Mouse (Mus musculus) liver, postnatal 0 days (tissue): ENCODE measurements around the gene LTO1. TPM values are rescaled to one million over a fixed set of nuclear protein-coding genes. Genes with fewer than 3 reads are reported as not detected.
"Not testable (repeated sequence)": the region's sequence is repeated elsewhere in the genome, so short reads cannot be mapped to it uniquely, and the experiment has no call there.

Source experiments
- ATAC-seq: fragments of 200-750 bp; cut with Nextera tagmentation; 2 replicates; pipeline ENCODE4 v1.8.0; 2017; ENCODE audit warnings: mild to moderate bottlenecking, moderate library complexity
- DNase-seq: peaks from one replicate; pipeline ENCODE4 v3.0.0-alpha.2; 2016
- H3K27ac ChIP-seq: fragments of 300-500 bp; sonication (generic); 2 replicates; pipeline ENCODE4 v1.5.1; 2014; ENCODE audit warnings: antibody characterized with exemption, moderate library complexity, mild to moderate bottlenecking, low read depth
- H3K27me3 ChIP-seq: fragments of 300-500 bp; sonication (generic); 2 replicates; pipeline ENCODE4 v1.6.1; 2014; ENCODE audit warnings: low read length, control low read depth, mixed read lengths; ENCODE audit not compliant: insufficient read depth
- H3K36me3 ChIP-seq: fragments of 300-500 bp; sonication (generic); replicated peaks from 2 replicates; pipeline ENCODE4 v1.6.1; 2014; ENCODE audit warnings: mild to moderate bottlenecking, control low read depth, low read length, moderate library complexity, mixed read lengths; ENCODE audit not compliant: insufficient read depth
- H3K4me1 ChIP-seq: fragments of 300-500 bp; sonication (generic); 2 replicates; pipeline ENCODE4 v1.6.1; 2014; ENCODE audit warnings: antibody characterized with exemption, mild to moderate bottlenecking, control low read depth; ENCODE audit not compliant: insufficient read depth
- H3K4me2 ChIP-seq: fragments of 300-500 bp; sonication (generic); 2 replicates; pipeline ENCODE4 v1.6.1; 2014; ENCODE audit warnings: low read depth, mild to moderate bottlenecking, low read length, moderate library complexity, mixed read lengths
- H3K4me3 ChIP-seq: fragments of 300-500 bp; sonication (generic); 2 replicates; pipeline ENCODE4 v1.5.1; 2014; ENCODE audit warnings: low read depth, low read length
- H3K9ac ChIP-seq: fragments of 300-500 bp; sonication (generic); replicated peaks from 2 replicates; pipeline ENCODE4 v1.6.1; 2014; ENCODE audit warnings: mild to moderate bottlenecking, moderate library complexity
- H3K9me3 ChIP-seq: fragments of 300-500 bp; sonication (generic); 2 replicates; pipeline ENCODE4 v1.6.1; 2016; ENCODE audit warnings: mild to moderate bottlenecking, control low read depth, low read length, mixed read lengths
- CTCF ChIP-seq: sonication (generic); IDR thresholded peaks from 2 replicates; pipeline ENCODE4 v1.5.1; 2016; ENCODE audit warnings: antibody characterized with exemption, low read depth
- EP300 ChIP-seq: IDR thresholded peaks from 2 replicates; pipeline ENCODE4 v1.6.1; 2016; ENCODE audit warnings: antibody characterized with exemption, low read depth, mild to moderate bottlenecking
- WGBS: fragments of 180-500 bp; shearing (Covaris S2); extraction: QIAGEN DNeasy Blood & Tissue Kit; methylation state at CpG from one replicate; pipeline ENCODE4 v1.1.7; 2014; ENCODE audit not compliant: insufficient replicate concordance; 5-methylcytosine and 5-hydroxymethylcytosine counted together
- polyA plus RNA-seq: library from polyadenylated mRNA; unstranded; fragments of >200 nt; fragmentation: Nextera tagmentation; extraction: Ambion mirVana; gene quantifications from 2 replicates; pipeline ENCODE4 v1.2.1, GENCODE M21; 2015

The LTO1 gene
- polyA plus RNA-seq, 1 experiment from 2014 or later: 7.0 TPM

GRCm38 (mm10) chr7:144894706-144895105 is 20.2 kb upstream of the LTO1 start:
- no peak overlapping the region for H3K9ac ChIP-seq
- no peak for TF ChIP-seq CTCF
- no peak for TF ChIP-seq EP300
- H3K27me3 ChIP-seq: peaks cover 57% of the 10 kb centered on the region
- no peak for DNase-seq
- no peak overlapping the region for H3K4me3 ChIP-seq
- H3K27ac ChIP-seq: no peak overlapping the region
- H3K36me3 ChIP-seq: no peaks in the 10 kb centered on the region
- whole genome bisulfite sequencing: 4% methylated on average over 4 of the region's 4 CpGs
- peak overlapping the region; percentile 78; the same call in 1 of the 2 replicates for H3K4me2 ChIP-seq
- H3K4me1 ChIP-seq: peaks cover 10% of the 10 kb centered on the region
- H3K9me3 ChIP-seq: no peaks in the 10 kb centered on the region
- no peak for ATAC-seq

- no peak overlapping the region for H3K9ac ChIP-seq
- 2% methylated on average over 37 of the region's 37 CpGs for WGBS
- H3K4me1 ChIP-seq: peaks cover 10% of the 10 kb centered on the region
- peak overlapping the region; percentile 78 for H3K4me2 ChIP-seq
- peak overlapping the region; percentile 40 for H3K4me3 ChIP-seq
- ATAC-seq (peak; percentile 41; the same call in 1 of the 2 replicates), DNase-seq (peak; percentile 77)
- no peak for TF ChIP-seq EP300
- TF ChIP-seq CTCF: peak; percentile 81
- H3K36me3 ChIP-seq: no peaks in the 10 kb centered on the region
- no peak overlapping the region for H3K27ac ChIP-seq
- no peaks in the 10 kb centered on the region for H3K9me3 ChIP-seq
- H3K27me3 ChIP-seq: peaks cover 58% of the 10 kb centered on the region
These were observed 19.4 kb upstream of the LTO1 start for GRCm38 (mm10) chr7:144895305-144896111.

- H3K9me3 ChIP-seq: no peaks in the 10 kb centered on the region
- ATAC-seq: no peak
- no peak within 1 kb of the TSS for H3K9ac ChIP-seq
- H3K4me3 ChIP-seq: peak within 1 kb of the TSS; percentile 40
- WGBS: 2% methylated on average over 65 of the region's 65 CpGs
- peaks cover 59% of the 10 kb centered on the region for H3K27me3 ChIP-seq
- no peaks in the 10 kb centered on the region for H3K36me3 ChIP-seq
- H3K27ac ChIP-seq: no peak within 1 kb of the TSS
- H3K4me2 ChIP-seq: peak within 1 kb of the TSS; percentile 78
- no peak for DNase-seq
- H3K4me1 ChIP-seq: peaks cover 10% of the 10 kb centered on the region
- TF ChIP-seq EP300: no peak
- no peak for TF ChIP-seq CTCF
These were observed 18.3 kb upstream of the LTO1 start, which contains the start of gene Fgf15 for GRCm38 (mm10) chr7:144896294-144897218. Gene Fgf15, plus strand, starts transcription at chr7:144896531.

- TF ChIP-seq EP300: no peak
- no peak for TF ChIP-seq CTCF
- Histone ChIP-seq H3K4me1 (peaks cover 10% of the 10 kb centered on the region), H3K9me3 (no peaks in the 10 kb centered on the region), H3K27ac (no peak overlapping the region), H3K36me3 (no peaks in the 10 kb centered on the region), H3K4me3 (no peak overlapping the region), H3K9ac (no peak overlapping the region), H3K27me3 (peaks cover 64% of the 10 kb centered on the region), H3K4me2 (no peak overlapping the region)
- ATAC-seq (no peak), DNase-seq (no peak)
- WGBS: 70% methylated on average over 6 of the region's 6 CpGs
These were observed 16.4 kb upstream of the LTO1 start for GRCm38 (mm10) chr7:144898506-144898905.

GRCm38 (mm10) chr7:144905514-144905913 is 9.4 kb upstream of the LTO1 start:
- peaks cover 12% of the 10 kb centered on the region; the same call in 1 of the 2 replicates for H3K27me3 ChIP-seq
- peak; percentile 37 for TF ChIP-seq CTCF
- not testable (repeated sequence) for H3K4me1 ChIP-seq, H3K36me3 ChIP-seq, H3K4me2 ChIP-seq, H3K27ac ChIP-seq, H3K4me3 ChIP-seq, H3K9ac ChIP-seq, ATAC-seq, DNase-seq, H3K9me3 ChIP-seq
- WGBS: 78% methylated on average over 3 of the region's 3 CpGs
